Mouse (Mus musculus) urinary bladder, postnatal 14 days (tissue): ENCODE data around the gene Cox5a.

Experiments used
- DNase-seq: peaks from one replicate; pipeline ENCODE4 v3.0.0; 2021; ENCODE audit warnings: low spot score

Cox5a gene

DNA sequence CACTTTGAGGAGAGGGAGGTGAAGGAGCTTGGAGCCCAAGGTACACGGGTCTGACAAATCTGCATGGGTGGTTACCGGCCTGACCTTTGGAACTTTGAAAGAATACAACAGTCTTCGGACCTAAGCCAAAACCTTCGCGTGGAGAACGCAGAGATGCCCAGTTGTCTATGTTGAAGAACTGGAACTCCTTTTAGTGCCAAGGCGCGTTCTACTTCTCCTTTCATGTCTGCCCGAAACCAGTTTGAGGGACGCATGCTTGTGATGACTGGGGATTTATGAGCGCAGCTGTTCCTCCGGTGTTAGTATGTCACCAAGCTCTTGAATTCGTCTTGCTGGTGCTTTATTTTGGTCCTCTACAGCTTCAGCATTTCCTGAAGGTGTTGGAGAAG is 40.6 kb downstream of the Cox5a start:
- no peak for DNase-seq

- peak; percentile 50 for DNase-seq
These were observed 41.9 kb downstream of the Cox5a start for GRCm38 (mm10) chr9:57562896-57563372.

DNA sequence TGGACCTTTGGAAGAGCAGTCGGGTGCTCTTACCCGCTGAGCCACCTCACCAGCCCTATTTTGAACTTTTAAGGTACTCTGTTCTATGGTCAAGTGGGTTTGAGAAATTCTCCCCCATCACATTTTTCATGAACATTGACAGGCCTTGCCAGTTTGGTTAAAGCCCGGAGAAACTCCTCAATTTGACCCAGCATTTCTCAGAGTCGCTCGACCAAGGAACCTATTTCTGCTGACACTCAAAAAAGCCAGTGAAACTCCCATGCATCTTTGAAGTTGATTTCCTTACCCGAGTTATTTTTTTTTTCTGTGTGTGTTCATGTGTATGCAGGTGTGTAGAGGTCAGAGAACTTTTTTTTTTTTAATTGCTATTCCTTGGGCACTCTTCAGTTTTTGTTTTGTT is 43.5 kb downstream of the Cox5a start:
- no peak for DNase-seq

DNA sequence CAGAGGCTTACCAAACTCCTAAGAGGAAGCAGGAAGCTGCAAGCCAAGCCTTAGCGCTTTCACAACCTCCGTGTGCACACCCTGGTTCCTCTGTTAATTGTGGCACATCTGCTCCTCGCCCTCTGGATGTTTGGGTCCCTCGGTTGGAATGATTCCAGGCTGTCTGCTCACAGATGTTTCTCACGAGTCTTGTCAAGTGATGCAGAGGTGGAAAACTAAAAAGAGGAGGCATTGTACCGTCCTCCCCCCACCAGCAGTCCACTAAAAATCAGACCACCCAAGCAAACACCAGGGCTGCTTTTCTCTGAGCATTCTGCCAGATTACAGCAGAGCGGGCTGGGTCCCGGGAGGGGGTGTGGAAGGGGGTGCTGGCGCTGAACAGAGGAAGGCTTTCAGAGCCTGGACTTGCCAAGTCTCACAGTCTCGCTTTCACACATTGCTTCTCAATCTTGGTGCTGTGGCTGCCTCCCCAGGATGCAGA is 44.7 kb downstream of the Cox5a start:
- no peak for DNase-seq

GRCm38 (mm10) chr9:57566846-57567245 is 45.8 kb downstream of the Cox5a start:
- DNase-seq, result no peak

GRCm38 (mm10) chr9:57568500-57568899 is 47.4 kb downstream of the Cox5a start:
- no peak for DNase-seq

DNA sequence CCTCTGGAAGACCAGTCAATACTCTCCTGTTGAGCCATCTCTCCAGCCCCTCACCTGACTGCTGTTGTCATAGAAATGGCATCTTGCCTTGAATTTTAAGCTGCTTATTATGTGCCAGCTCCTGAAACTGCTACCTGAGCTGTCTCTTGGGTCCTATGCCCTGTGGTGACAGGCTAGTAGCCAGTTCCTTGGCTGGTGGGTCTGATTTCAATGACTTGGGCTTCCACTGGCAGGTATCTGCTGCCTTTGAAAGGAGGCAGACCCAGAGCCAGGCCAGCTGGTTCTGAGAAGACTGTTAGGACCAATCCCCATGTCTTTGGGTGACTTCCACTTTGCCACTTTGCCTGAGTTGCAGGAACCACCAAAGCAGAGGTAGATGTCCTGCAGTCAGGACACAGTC is 53.3 kb downstream of the Cox5a start:
- no peak for DNase-seq

DNA sequence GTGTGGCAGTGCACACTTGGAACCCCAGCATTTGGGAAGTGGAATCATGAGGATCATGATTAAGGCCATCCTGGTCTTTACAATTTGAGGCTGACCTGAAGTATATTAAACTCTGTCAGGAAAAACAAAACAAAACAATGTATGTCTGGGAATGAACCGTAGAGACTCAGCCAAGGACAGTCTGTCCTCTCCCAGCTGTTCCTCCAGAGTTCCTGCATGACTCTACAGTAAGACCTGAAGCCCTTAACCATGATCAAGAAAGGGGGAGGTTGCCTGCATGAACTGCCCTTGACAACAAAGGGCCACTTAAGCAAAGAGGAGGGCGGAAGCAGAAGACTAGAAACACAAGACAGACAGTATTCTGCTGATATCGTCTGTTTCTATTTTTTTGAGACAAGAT is 54.5 kb downstream of the Cox5a start:
- DNase-seq, result no peak

GRCm38 (mm10) chr9:57577144-57577849 is 56.2 kb downstream of the Cox5a start:
- DNase-seq, result no peak
